Mouse (Mus musculus) kidney, adult 2 months (tissue): ENCODE measurements around the gene Ak7.

ENCODE experiments used
- CTCF ChIP-seq: fragments of 200-500 bp; conservative IDR thresholded peaks from 2 replicates; pipeline ENCODE4 v1.5.1; 2011; ENCODE audit warnings: low read depth, mild to moderate bottlenecking, control low read depth, low read length, moderate library complexity, mixed read lengths; ENCODE audit not compliant: insufficient read depth, insufficient read length
- POLR2A ChIP-seq: fragments of 200-500 bp; IDR thresholded peaks from one replicate; pipeline ENCODE4 v1.6.1; 2011; ENCODE audit warnings: low read depth, low read length, control low read depth

DNA sequence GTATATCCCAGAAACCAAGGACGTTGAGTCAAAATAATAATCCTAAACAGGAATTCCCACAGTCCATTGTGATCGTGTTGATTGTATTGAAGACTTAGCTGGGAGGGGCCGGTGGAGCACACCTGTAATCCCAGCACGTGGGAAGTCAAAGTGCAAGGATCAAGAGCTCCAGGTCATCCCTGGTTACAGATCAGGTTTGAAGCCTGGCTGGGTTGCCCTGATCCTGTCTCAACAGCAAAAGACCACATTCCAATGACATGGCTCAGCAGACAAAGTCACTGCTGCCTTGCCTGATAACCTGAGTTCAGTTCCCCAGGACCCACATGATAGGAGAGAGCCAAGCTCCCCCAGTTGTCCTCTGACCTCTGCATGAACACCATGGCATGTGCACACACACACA lies 18.4 kb upstream of the Ak7 start:
- TF ChIP-seq CTCF (no peak), POLR2A (no peak)
